Mouse (Mus musculus): ENCODE measurements at regions not wholly inside any gene's neighbourhood (a gene's known extent, or its start where the extent isn't known, plus 50 kb on each side); places are given as distances from the start of the nearest gene placed in this dataset.
A peak's percentile ranks its signal among the peaks of the same experiment; 100 is the strongest.

- DNase-seq (ENCODE audit: low read depth, low spot score), result no peak
These were observed 105.4 kb downstream of the Ahr start for GRCm38 (mm10) chr12:35429473-35429872.

- DNase-seq (ENCODE audit: low read depth, low spot score), result no peak
These were observed 115.6 kb downstream of the Ahr start for GRCm38 (mm10) chr12:35419206-35419605.

GRCm38 (mm10) chr12:35417943-35418342 lies 116.9 kb downstream of the Ahr start:
- no peak for DNase-seq (ENCODE audit: low read depth, low spot score)

- DNase-seq (ENCODE audit: low read depth, low spot score), result no peak
These were observed 118.3 kb downstream of the Ahr start for GRCm38 (mm10) chr12:35416583-35416982.

GRCm38 (mm10) chr12:35412715-35413114 lies 122.1 kb downstream of the Ahr start:
- no peak for DNase-seq (ENCODE audit: low read depth, low spot score)

GRCm38 (mm10) chr12:35408461-35408860 lies 126.4 kb downstream of the Ahr start:
- no peak for DNase-seq (ENCODE audit: low read depth, low spot score)

- DNase-seq (ENCODE audit: low read depth, low spot score), result no peak
These were observed 126.8 kb downstream of the Ahr start for GRCm38 (mm10) chr12:35408044-35408443.

- DNase-seq (ENCODE audit: low read depth, low spot score), result no peak
These were observed 133.0 kb downstream of the Ahr start for GRCm38 (mm10) chr12:35401853-35402252.

GRCm38 (mm10) chr12:35401219-35401618 lies 133.6 kb downstream of the Ahr start:
- no peak for DNase-seq (ENCODE audit: low read depth, low spot score)

GRCm38 (mm10) chr12:35395211-35395610 lies 139.6 kb downstream of the Ahr start:
- no peak for DNase-seq (ENCODE audit: low read depth, low spot score)

GRCm38 (mm10) chr12:35392111-35392510 lies 142.7 kb downstream of the Ahr start:
- no peak for DNase-seq (ENCODE audit: low read depth, low spot score)

GRCm38 (mm10) chr12:35390266-35390665 lies 144.6 kb downstream of the Ahr start:
- no peak for DNase-seq (ENCODE audit: low read depth, low spot score)

- no peak for DNase-seq (ENCODE audit: low read depth, low spot score)
These were observed 145.0 kb downstream of the Ahr start for GRCm38 (mm10) chr12:35389839-35390238.

- no peak for DNase-seq (ENCODE audit: low read depth, low spot score)
These were observed 150.6 kb downstream of the Ahr start for GRCm38 (mm10) chr12:35384211-35384610.

GRCm38 (mm10) chr12:35377266-35377665 lies 157.6 kb downstream of the Ahr start:
- no peak for DNase-seq (ENCODE audit: low read depth, low spot score)

GRCm38 (mm10) chr12:35376365-35376764 lies 158.5 kb downstream of the Ahr start:
- DNase-seq (ENCODE audit: low read depth, low spot score), result no peak

GRCm38 (mm10) chr12:35357901-35358300 lies 176.9 kb downstream of the Ahr start:
- DNase-seq (ENCODE audit: low read depth, low spot score), result no peak

GRCm38 (mm10) chr12:35338191-35338954 lies 196.5 kb downstream of the Ahr start:
- no peak for DNase-seq (ENCODE audit: low read depth, low spot score)

- no peak for DNase-seq (ENCODE audit: low read depth, low spot score)
These were observed 198.5 kb downstream of the Ahr start for GRCm38 (mm10) chr12:35336314-35336713.

GRCm38 (mm10) chr12:35334344-35335075 lies 200.3 kb downstream of the Ahr start:
- no peak for DNase-seq (ENCODE audit: low read depth, low spot score)

GRCm38 (mm10) chr12:35331303-35331702 lies 203.5 kb downstream of the Ahr start:
- peak; percentile 21 for DNase-seq (ENCODE audit: low read depth, low spot score)

- no peak for DNase-seq (ENCODE audit: low read depth, low spot score)
These were observed 205.1 kb downstream of the Ahr start for GRCm38 (mm10) chr12:35329699-35330098.

GRCm38 (mm10) chr12:35319571-35319970 lies 215.3 kb downstream of the Ahr start:
- no peak for DNase-seq (ENCODE audit: low read depth, low spot score)
